Mouse (Mus musculus) olfactory bulb, adult 2 months (tissue): ENCODE results near the gene Actl6b.

Experiments
- CTCF ChIP-seq: fragments of 200-500 bp; IDR thresholded peaks from 2 replicates; pipeline ENCODE4 v1.5.1; 2012; ENCODE audit warnings: low read depth, mild to moderate bottlenecking, low read length, moderate library complexity; ENCODE audit not compliant: insufficient read depth
- POLR2A ChIP-seq: fragments of 200-500 bp; IDR thresholded peaks from 2 replicates; pipeline ENCODE4 v1.6.1; 2012; ENCODE audit warnings: mild to moderate bottlenecking, low read depth, low read length, moderate library complexity; ENCODE audit not compliant: insufficient read depth

DNA sequence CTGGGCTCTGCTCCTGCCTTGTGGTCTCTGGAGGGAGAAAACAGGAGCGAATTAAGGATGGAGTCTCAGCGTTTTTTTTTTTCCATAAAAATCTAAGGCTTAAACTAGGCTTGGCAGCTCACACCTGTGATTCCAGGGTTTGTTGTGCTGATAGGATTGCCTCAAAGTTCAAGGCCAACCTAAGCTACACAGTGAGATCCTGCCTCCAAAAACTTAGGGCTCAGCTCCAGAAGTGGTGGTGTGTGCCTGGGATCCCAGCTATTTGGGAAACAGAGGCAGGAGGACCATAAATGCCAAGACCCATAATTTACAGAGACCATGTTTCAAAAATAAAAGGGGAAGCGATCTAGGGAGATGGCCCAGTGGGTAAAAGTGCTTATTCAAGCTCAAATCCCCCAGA, 56.0 kb downstream of the Actl6b start:
- TF ChIP-seq POLR2A (no peak), CTCF (no peak)
